Mouse (Mus musculus): ENCODE data around the gene Bcap31. TPM values are rescaled to one million over a fixed set of nuclear protein-coding genes. Genes with fewer than 3 reads are reported as not detected.
"Not testable (repeated sequence)": the region's sequence is repeated elsewhere in the genome, so short reads cannot be mapped to it uniquely, and the experiment has no call there.

Bcap31 gene
- 171 and 203 TPM in 2 replicates for total RNA-seq (2017)

GRCm38 (mm10) chrX:73716109-73716661, at the start of gene Bcap31, which contains the start of gene Abcd1:
TSS of gene Bcap31 (minus strand) at chrX:73716175.
TSS of gene Abcd1 (plus strand) at chrX:73716597.
- ATAC-seq (replicated peaks in 1 of 2; ENCODE audit: insufficient read depth in 1 of 2, low FRiP score in 2 of 2, low TSS enrichment in 1 of 2, low read depth in 1 of 2, poor library complexity in 2 of 2, severe bottlenecking in 2 of 2) = peak; percentile 78 to 89

GRCm38 (mm10) chrX:73765311-73765710, 49.3 kb upstream of the Bcap31 start:
- ATAC-seq (replicated peaks in 1 of 2; ENCODE audit: insufficient read depth in 1 of 2, low FRiP score in 2 of 2, low TSS enrichment in 1 of 2, low read depth in 1 of 2, poor library complexity in 2 of 2, severe bottlenecking in 2 of 2) = peak in 1 of 2 experiments; percentile 54; a peak in 2 of 4 replicates

- no peak for ATAC-seq (replicated peaks in 1 of 2; ENCODE audit: insufficient read depth in 1 of 2, low FRiP score in 2 of 2, low TSS enrichment in 1 of 2, low read depth in 1 of 2, poor library complexity in 2 of 2, severe bottlenecking in 2 of 2)
These were observed 42.8 kb upstream of the Bcap31 start for GRCm38 (mm10) chrX:73758611-73759290.

GRCm38 (mm10) chrX:73756334-73757140, 40.6 kb upstream of the Bcap31 start, which contains the start of gene Plxnb3:
TSS of gene Plxnb3 (plus strand) at chrX:73757090.
- ATAC-seq (replicated peaks in 1 of 2; ENCODE audit: insufficient read depth in 1 of 2, low FRiP score in 2 of 2, low TSS enrichment in 1 of 2, low read depth in 1 of 2, poor library complexity in 2 of 2, severe bottlenecking in 2 of 2) = no peak

GRCm38 (mm10) chrX:73748977-73749376, 33.0 kb upstream of the Bcap31 start:
- no peak for ATAC-seq (replicated peaks in 1 of 2; ENCODE audit: insufficient read depth in 1 of 2, low FRiP score in 2 of 2, low TSS enrichment in 1 of 2, low read depth in 1 of 2, poor library complexity in 2 of 2, severe bottlenecking in 2 of 2)

GRCm38 (mm10) chrX:73744774-73745481, 29.0 kb upstream of the Bcap31 start:
- ATAC-seq (replicated peaks in 1 of 2; ENCODE audit: insufficient read depth in 1 of 2, low FRiP score in 2 of 2, low TSS enrichment in 1 of 2, low read depth in 1 of 2, poor library complexity in 2 of 2, severe bottlenecking in 2 of 2) = no peak

GRCm38 (mm10) chrX:73739841-73740240, 23.9 kb upstream of the Bcap31 start:
- ATAC-seq (replicated peaks in 1 of 2; ENCODE audit: insufficient read depth in 1 of 2, low FRiP score in 2 of 2, low TSS enrichment in 1 of 2, low read depth in 1 of 2, poor library complexity in 2 of 2, severe bottlenecking in 2 of 2) = not testable (repeated sequence)

- ATAC-seq (replicated peaks in 1 of 2; ENCODE audit: insufficient read depth in 1 of 2, low FRiP score in 2 of 2, low TSS enrichment in 1 of 2, low read depth in 1 of 2, poor library complexity in 2 of 2, severe bottlenecking in 2 of 2) = no peak
These were observed 23.2 kb upstream of the Bcap31 start for GRCm38 (mm10) chrX:73739151-73739550.

- ATAC-seq (replicated peaks in 1 of 2; ENCODE audit: insufficient read depth in 1 of 2, low FRiP score in 2 of 2, low TSS enrichment in 1 of 2, low read depth in 1 of 2, poor library complexity in 2 of 2, severe bottlenecking in 2 of 2) = peak in 1 of 2 experiments; percentile 51; a peak in 2 of 4 replicates
These were observed 22.2 kb upstream of the Bcap31 start for GRCm38 (mm10) chrX:73738155-73738554.

GRCm38 (mm10) chrX:73730908-73731307, 14.9 kb upstream of the Bcap31 start:
- ATAC-seq (replicated peaks in 1 of 2; ENCODE audit: insufficient read depth in 1 of 2, low FRiP score in 2 of 2, low TSS enrichment in 1 of 2, low read depth in 1 of 2, poor library complexity in 2 of 2, severe bottlenecking in 2 of 2) = no peak

- ATAC-seq (replicated peaks in 1 of 2; ENCODE audit: insufficient read depth in 1 of 2, low FRiP score in 2 of 2, low TSS enrichment in 1 of 2, low read depth in 1 of 2, poor library complexity in 2 of 2, severe bottlenecking in 2 of 2) = peak in 1 of 2 experiments; percentile 12; a peak in 1 of 4 replicates
These were observed 2.8 kb upstream of the Bcap31 start for GRCm38 (mm10) chrX:73718686-73719362.

- no peak for ATAC-seq (replicated peaks in 1 of 2; ENCODE audit: insufficient read depth in 1 of 2, low FRiP score in 2 of 2, low TSS enrichment in 1 of 2, low read depth in 1 of 2, poor library complexity in 2 of 2, severe bottlenecking in 2 of 2)
These were observed 2.3 kb upstream of the Bcap31 start for GRCm38 (mm10) chrX:73718271-73718670.

- no peak for ATAC-seq (replicated peaks in 1 of 2; ENCODE audit: insufficient read depth in 1 of 2, low FRiP score in 2 of 2, low TSS enrichment in 1 of 2, low read depth in 1 of 2, poor library complexity in 2 of 2, severe bottlenecking in 2 of 2)
These were observed 1.7 kb upstream of the Bcap31 start for GRCm38 (mm10) chrX:73717667-73718066.

GRCm38 (mm10) chrX:73716709-73717545, 952 bp upstream of the Bcap31 start:
- ATAC-seq (replicated peaks in 1 of 2; ENCODE audit: insufficient read depth in 1 of 2, low FRiP score in 2 of 2, low TSS enrichment in 1 of 2, low read depth in 1 of 2, poor library complexity in 2 of 2, severe bottlenecking in 2 of 2) = no peak

- ATAC-seq (replicated peaks in 1 of 2; ENCODE audit: insufficient read depth in 1 of 2, low FRiP score in 2 of 2, low TSS enrichment in 1 of 2, low read depth in 1 of 2, poor library complexity in 2 of 2, severe bottlenecking in 2 of 2) = 0 out of 4 replicates have a peak, but pooled peaks of 1 of the 2 experiments have one; percentile 12
These were observed 383 bp downstream of the Bcap31 start for GRCm38 (mm10) chrX:73715476-73716108.

- ATAC-seq (replicated peaks in 1 of 2; ENCODE audit: insufficient read depth in 1 of 2, low FRiP score in 2 of 2, low TSS enrichment in 1 of 2, low read depth in 1 of 2, poor library complexity in 2 of 2, severe bottlenecking in 2 of 2) = no peak
These were observed 15.5 kb downstream of the Bcap31 start for GRCm38 (mm10) chrX:73700472-73700871.
